Mouse (Mus musculus): ENCODE data around the gene Lcn9. TPM values are rescaled to one million over a fixed set of nuclear protein-coding genes. Genes with fewer than 3 reads are reported as not detected.

The Lcn9 gene
- polyA plus RNA-seq (2015; fragmentation: Nextera tagmentation; extraction: Ambion mirVana), result not detected in 2 replicates

DNA sequence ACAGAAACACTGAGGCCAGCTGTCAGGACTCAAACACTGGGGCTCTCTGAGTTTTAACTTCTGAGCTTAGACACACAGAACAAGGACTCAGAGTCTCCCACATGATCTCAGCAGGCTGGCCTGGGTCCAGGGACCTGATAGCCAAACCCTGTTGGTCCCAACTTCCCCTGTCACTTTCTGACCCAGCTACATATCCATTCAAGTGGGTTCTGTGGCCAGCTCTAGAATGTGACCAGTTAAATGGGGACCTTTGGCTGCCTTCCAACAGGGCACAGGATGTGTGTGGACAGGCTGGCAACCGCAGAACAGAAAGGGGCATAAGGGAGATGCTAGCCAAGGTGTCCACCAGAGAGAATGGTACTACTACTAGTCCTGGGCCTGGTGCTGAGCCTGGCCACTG is at the start of gene Lcn9:
Lcn9 (plus strand) TSS at position 348 of the 400 bp plus-strand sequence.

GRCm38 (mm10) chr2:25776717-25777116 is 46.2 kb upstream of the Lcn9 start, which contains the start of gene Lcn11:
Gene Lcn11 (plus strand): TSS chr2:25777017.

DNA sequence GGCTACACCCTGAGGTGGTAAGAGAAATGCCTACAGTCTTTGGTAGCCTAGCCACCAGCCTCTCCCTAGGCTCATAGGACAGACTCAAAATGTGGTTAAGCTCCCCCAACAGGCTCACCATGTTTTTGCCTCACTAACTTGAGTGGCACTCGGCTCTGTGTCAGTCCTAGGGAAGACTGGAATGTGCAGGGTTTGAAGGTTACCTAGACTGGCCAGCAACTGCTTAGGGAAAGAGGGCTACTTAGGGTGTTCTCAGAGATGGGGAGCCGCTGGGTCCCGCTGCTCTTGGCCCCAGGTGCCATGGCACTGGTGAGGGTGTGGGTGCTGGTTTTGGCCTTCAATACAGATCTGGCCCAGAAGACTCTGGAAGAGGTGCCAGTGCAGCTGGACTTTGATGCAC is 41.0 kb upstream of the Lcn9 start, which contains the start of gene Gm13539:
Gm13539 (plus strand) TSS at position 301 of the 400 bp plus-strand sequence.

GRCm38 (mm10) chr2:25815748-25816147 is 7.2 kb upstream of the Lcn9 start, which contains the start of gene Glt6d1:
Gene Glt6d1 (minus strand): TSS chr2:25815848.

DNA sequence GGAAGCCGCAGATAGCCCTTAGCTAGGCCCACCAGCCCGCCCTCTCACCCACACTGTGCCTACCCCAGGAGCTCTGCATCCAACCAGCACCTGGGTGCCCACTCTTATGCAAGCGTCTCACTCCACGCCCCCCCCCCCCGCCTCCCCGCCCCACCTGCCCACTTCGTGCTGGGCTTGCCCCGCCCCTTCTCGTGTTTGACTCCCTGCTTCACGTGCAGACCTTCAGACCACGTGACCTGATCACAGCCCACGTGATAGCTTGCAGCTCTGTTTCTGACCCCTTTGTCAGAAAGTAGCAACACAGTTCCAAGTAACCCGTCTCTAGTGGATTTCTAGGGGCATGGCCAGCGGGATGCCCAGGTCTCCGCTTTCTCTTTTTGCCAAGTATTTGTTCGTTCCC is 24.3 kb downstream of the Lcn9 start, which contains the start of gene Sohlh1:
Sohlh1 (minus strand) TSS at position 23 of the 400 bp plus-strand sequence.

DNA sequence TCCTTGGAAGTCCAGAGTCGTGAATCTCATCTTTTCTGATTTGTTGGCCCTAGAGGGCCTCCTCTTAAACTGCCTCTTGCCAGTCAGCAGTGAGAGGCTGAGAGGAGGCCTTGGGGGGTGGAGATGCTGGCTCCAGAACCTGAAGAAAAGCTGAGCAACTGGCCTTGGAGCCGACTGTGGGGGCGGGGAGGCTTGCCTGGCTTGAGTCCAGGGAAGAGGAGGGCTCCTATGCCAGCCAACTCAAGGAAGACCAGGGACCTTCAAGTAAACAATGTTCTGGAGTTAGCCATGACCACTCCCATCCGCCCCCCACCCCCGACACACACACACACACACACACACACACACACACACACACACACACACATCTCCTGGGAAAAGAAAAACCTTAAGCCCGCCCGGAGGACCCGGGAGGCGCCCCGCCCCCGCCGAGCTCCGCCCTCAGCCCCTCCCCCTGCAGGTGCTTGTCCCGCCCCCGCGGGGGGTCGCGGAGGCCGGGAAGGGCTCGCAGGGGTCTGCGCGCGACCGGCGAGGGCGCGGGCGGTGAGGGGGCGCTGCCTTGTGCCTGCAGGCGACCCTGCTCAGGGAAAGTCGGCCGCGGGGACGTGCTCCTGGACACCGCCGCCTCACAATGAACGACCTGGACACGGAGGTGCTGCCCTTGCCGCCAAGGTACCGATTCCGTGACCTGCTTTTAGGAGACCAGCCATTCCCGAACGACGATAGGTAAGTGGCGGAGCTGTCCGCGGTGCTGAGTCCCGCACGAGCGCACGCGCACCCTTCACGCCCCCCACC is 40.6 kb downstream of the Lcn9 start, which contains the start of gene Kcnt1:
Kcnt1 (plus strand) TSS at position 398 of the 795 bp plus-strand sequence.

Other genes with a start within 250 kb of the Lcn9 start
- gene Mamdc4, start 248.3 kb upstream of the Lcn9 start, polyA plus RNA-seq (2015; fragmentation: Nextera tagmentation; extraction: Ambion mirVana), result 1.3 and 2.6 TPM in 2 replicates
- gene Phpt1, start 247.9 kb upstream of the Lcn9 start, polyA plus RNA-seq (2015; fragmentation: Nextera tagmentation; extraction: Ambion mirVana), result 140 and 158 TPM in 2 replicates
- gene Ajm1, start 241.4 kb upstream of the Lcn9 start, polyA plus RNA-seq (2015; fragmentation: Nextera tagmentation; extraction: Ambion mirVana), result 1.3 and 2.1 TPM in 2 replicates
- 42.6 and 68.2 TPM in 2 replicates for gene Rabl6, start 214.6 kb upstream of the Lcn9 start, polyA plus RNA-seq (2015; fragmentation: Nextera tagmentation; extraction: Ambion mirVana)
- 0.50 and 0.87 TPM in 2 replicates for gene Ccdc183, start 205.5 kb upstream of the Lcn9 start, polyA plus RNA-seq (2015; fragmentation: Nextera tagmentation; extraction: Ambion mirVana)
- 124 and 149 TPM in 2 replicates for gene Tmem141, start 201.1 kb upstream of the Lcn9 start, polyA plus RNA-seq (2015; fragmentation: Nextera tagmentation; extraction: Ambion mirVana)
- gene Fcna, start 195.1 kb upstream of the Lcn9 start, polyA plus RNA-seq (2015; fragmentation: Nextera tagmentation; extraction: Ambion mirVana), result 55.5 and 82.4 TPM in 2 replicates
- gene Lcn8, start 170.0 kb upstream of the Lcn9 start, polyA plus RNA-seq (2015; fragmentation: Nextera tagmentation; extraction: Ambion mirVana), result not detected in 2 replicates
- gene Lcn5, start 165.2 kb upstream of the Lcn9 start, polyA plus RNA-seq (2015; fragmentation: Nextera tagmentation; extraction: Ambion mirVana), result 0.21 and 0.44 TPM in 2 replicates
- gene Lcn6, start 146.4 kb upstream of the Lcn9 start, polyA plus RNA-seq (2015; fragmentation: Nextera tagmentation; extraction: Ambion mirVana), result 0.48 TPM in 1 of 2 replicates, not detected in the other
- gene Lcn10, start 140.4 kb upstream of the Lcn9 start, polyA plus RNA-seq (2015; fragmentation: Nextera tagmentation; extraction: Ambion mirVana), result not detected in 2 replicates
- gene Obp2a, start 123.1 kb upstream of the Lcn9 start, polyA plus RNA-seq (2015; fragmentation: Nextera tagmentation; extraction: Ambion mirVana), result 3.7 and 14.1 TPM in 2 replicates
- gene Bmyc, start 116.4 kb upstream of the Lcn9 start, polyA plus RNA-seq (2015; fragmentation: Nextera tagmentation; extraction: Ambion mirVana), result 110 and 186 TPM in 2 replicates
- gene Obp2b, start 86.1 kb upstream of the Lcn9 start, polyA plus RNA-seq (2015; fragmentation: Nextera tagmentation; extraction: Ambion mirVana), result not detected in 2 replicates
- not detected in 2 replicates for gene Lcn3, start 57.6 kb upstream of the Lcn9 start, polyA plus RNA-seq (2015; fragmentation: Nextera tagmentation; extraction: Ambion mirVana)
- not detected in 2 replicates for gene Lcn11, start 46.1 kb upstream of the Lcn9 start, polyA plus RNA-seq (2015; fragmentation: Nextera tagmentation; extraction: Ambion mirVana)
- not detected in 2 replicates for gene Gm13539, start 40.9 kb upstream of the Lcn9 start, polyA plus RNA-seq (2015; fragmentation: Nextera tagmentation; extraction: Ambion mirVana)
- not detected in 2 replicates for gene Glt6d1, start 7.3 kb upstream of the Lcn9 start, polyA plus RNA-seq (2015; fragmentation: Nextera tagmentation; extraction: Ambion mirVana)
- gene Sohlh1, start 24.1 kb downstream of the Lcn9 start, polyA plus RNA-seq (2015; fragmentation: Nextera tagmentation; extraction: Ambion mirVana), result 0.09 TPM in 1 of 2 replicates, not detected in the other
- 3.0 and 3.6 TPM in 2 replicates for gene Kcnt1, start 40.6 kb downstream of the Lcn9 start, polyA plus RNA-seq (2015; fragmentation: Nextera tagmentation; extraction: Ambion mirVana)
- 8.6 and 10.9 TPM in 2 replicates for gene Camsap1, start 160.1 kb downstream of the Lcn9 start, polyA plus RNA-seq (2015; fragmentation: Nextera tagmentation; extraction: Ambion mirVana)
- gene Ubac1, start 198.6 kb downstream of the Lcn9 start, polyA plus RNA-seq (2015; fragmentation: Nextera tagmentation; extraction: Ambion mirVana), result 51.3 and 77.7 TPM in 2 replicates

Data from adrenal gland, postnatal 0 days (tissue).